Mouse (Mus musculus) ovary, adult 2 months (tissue): ENCODE results near the gene Olfr1466. TPM values are rescaled to one million over a fixed set of nuclear protein-coding genes. Genes with fewer than 3 reads are reported as not detected.

Source experiments
- polyA plus RNA-seq: library from polyadenylated mRNA; depleted of rRNA; stranded (reverse); fragments of >200 nt; gene quantifications from 2 replicates; pipeline ENCODE4 v1.2.3, GENCODE M21; 2012; rRNA removed

Olfr1466 gene
- polyA plus RNA-seq = not detected in 2 replicates

DNA sequence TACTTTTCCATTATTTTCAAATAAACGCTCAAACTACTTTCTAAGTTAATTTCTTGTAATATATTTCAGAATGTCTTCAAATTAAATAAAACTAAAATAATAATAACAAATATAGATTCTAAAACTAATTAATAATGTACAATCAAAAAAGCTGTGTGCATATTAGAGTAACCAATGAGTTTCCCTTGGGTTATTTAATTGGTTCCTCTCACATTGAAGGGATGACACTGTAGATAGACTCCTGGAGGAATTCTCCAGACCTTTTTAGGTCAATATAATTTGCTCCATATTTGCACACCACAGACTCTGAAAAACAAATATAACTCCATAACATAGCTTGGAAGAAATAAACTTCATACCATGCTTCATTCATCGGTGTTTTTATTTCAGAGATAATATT lies at the start of gene Olfr1466:
Gene Olfr1466, plus strand, starts transcription at position 301 of the 400 bp plus-strand sequence.

DNA sequence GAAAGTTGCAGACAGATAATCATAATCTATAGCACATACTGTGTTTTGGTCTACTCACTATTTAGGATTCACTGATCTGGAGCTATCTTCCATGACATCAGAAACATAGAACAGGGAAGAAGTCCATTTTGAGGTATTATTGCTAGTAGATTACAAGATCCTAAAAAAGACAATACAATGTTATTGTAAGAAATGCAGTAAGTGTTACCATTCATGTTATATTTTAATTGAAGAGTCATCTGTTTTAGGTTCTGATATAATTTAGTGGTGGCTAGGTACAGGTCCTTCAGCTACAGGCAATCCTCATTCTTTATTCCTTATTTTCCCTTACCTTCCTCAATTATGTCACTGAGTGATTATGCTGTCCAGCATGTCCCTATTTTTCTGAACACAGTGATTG lies 23.2 kb upstream of the Olfr1466 start, which contains the start of gene Olfr1465:
Gene Olfr1465, minus strand, starts transcription at position 101 of the 400 bp plus-strand sequence.

DNA sequence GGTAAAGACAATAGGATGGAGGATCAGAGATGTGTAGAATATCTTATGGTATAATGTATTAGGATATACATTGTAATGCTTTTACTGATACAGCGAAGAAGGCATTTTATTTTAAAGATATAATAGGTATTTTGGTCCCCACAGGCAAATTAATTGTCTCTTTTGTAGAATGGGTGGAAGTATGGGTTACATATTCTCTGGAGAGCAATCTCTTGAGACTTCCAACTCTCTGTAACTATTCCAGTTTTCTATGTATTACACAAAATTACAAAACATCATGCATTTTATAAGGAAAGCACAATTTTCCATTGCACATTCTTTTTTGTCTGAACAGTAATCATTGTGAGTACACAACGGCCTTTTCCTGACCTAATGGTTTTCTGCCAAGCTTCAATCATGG lies 23.3 kb downstream of the Olfr1466 start, which contains the start of gene Olfr1467:
Gene Olfr1467, plus strand, starts transcription at position 301 of the 400 bp plus-strand sequence.

Other genes with a start within 250 kb of the Olfr1466 start
- not detected in 2 replicates for gene Olfr1457, start 241.0 kb upstream of the Olfr1466 start, polyA plus RNA-seq
- gene Olfr1458, start 232.1 kb upstream of the Olfr1466 start, polyA plus RNA-seq = not detected in 2 replicates
- gene Olfr1459, start 189.3 kb upstream of the Olfr1466 start, polyA plus RNA-seq = not detected in 2 replicates
- not detected in 2 replicates for gene Olfr1461, start 175.9 kb upstream of the Olfr1466 start, polyA plus RNA-seq
- gene Olfr1462, start 153.1 kb upstream of the Olfr1466 start, polyA plus RNA-seq = not detected in 2 replicates
- not detected in 2 replicates for gene Olfr1463, start 107.5 kb upstream of the Olfr1466 start, polyA plus RNA-seq
- gene Olfr1465, start 23.3 kb upstream of the Olfr1466 start, polyA plus RNA-seq = not detected in 2 replicates
- gene Olfr1467, start 23.4 kb downstream of the Olfr1466 start, polyA plus RNA-seq = not detected in 2 replicates
- gene Olfr1469, start 69.0 kb downstream of the Olfr1466 start, polyA plus RNA-seq = not detected in 2 replicates
- not detected in 2 replicates for gene Olfr1471, start 104.5 kb downstream of the Olfr1466 start, polyA plus RNA-seq
- gene Olfr1472, start 117.2 kb downstream of the Olfr1466 start, polyA plus RNA-seq = not detected in 2 replicates
- gene Olfr1474, start 130.7 kb downstream of the Olfr1466 start, polyA plus RNA-seq = not detected in 2 replicates
- not detected in 2 replicates for gene Olfr1475, start 141.3 kb downstream of the Olfr1466 start, polyA plus RNA-seq
- gene Olfr1477, start 161.7 kb downstream of the Olfr1466 start, polyA plus RNA-seq = not detected in 2 replicates
- gene Olfr1480, start 189.1 kb downstream of the Olfr1466 start, polyA plus RNA-seq = not detected in 2 replicates
- gene Olfr1484, start 244.6 kb downstream of the Olfr1466 start, polyA plus RNA-seq = not detected in 2 replicates